Mouse (Mus musculus) urinary bladder, postnatal 10 days (tissue): Measurements from ENCODE around the gene Gm10961.
A peak's percentile ranks its signal among the peaks of the same experiment; 100 is the strongest.

Experiments
- DNase-seq: peaks from one replicate; pipeline ENCODE4 v3.0.0; 2022; ENCODE audit warnings: low spot score

Gene Gm10961

DNA sequence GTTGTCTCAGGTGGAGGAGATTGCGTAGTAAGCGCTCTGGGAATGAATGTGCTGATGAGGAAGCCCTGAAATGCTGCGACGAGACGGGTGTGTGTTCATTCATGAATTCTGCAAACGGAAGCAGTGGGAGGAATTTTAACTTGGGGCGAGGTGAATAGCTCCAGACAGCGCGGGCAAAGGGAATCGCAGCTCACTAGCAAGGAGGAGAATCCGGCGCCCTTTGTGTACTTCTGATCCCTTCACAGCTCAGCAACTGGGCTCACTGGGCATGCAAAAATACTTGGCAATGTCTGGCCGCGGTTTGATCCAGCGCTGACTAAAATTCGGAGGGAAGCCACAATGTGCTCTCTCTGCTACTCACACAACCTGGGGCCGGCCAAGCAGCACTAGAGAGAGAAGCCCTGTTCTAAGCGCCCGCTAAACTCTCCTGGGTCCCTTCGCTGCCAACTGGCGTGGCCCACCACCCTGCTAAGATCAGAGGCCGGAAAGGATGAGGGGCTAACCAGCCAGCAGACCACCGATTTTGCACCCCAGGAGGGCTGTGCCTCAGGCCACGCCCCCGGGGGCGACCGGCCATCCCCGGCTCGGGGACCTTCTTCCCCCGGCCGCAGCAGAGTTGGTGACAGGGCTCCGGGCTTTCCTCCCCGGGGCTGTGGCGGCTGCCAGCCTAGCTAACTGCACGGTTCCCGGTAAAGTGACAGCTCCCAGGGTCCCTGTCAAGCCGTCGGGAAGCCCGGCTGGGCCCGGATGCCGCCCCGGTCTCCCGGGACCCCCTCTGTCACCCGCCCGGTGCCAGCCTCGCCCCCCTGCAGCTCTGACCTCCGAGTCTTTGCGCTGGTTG, at the start of gene Gm10961:
Gene Gm10961, plus strand, starts transcription at position 641 of the 841 bp plus-strand sequence.
- no peak for DNase-seq

DNA sequence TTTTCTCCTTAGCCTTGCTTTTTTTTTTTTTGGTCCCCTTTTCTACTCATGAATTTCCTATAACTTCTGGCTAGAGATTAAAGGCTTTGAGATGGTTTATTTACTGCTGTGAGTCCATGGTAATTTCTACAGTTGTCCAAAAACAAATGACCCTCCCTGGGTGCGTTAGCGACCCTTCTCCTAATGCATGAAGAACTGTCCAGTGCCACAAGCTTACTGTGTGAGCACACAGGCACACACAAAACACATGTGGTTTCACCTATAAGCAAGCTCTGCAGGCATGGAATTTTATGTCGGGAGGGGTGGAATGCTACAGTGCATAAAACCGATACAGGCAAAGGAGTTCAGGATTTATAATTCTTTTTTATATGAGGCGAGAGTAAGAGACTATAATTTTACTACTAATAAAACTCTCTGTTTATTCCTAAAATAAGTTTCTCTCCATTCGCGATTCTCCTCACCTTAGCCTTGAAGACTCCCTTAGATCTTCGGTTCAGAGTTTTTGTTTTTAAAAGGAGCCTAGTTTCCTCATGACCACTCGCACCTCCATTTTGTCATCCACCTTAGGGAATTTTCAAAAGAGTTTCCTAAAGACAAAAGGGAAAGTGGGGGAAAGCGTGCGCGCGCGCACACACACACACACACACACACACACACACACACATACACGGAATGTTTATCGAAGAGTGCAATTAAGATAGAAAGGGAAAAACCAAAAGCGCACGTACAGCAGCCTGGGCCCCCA, 48.8 kb upstream of the Gm10961 start:
- no peak for DNase-seq

DNA sequence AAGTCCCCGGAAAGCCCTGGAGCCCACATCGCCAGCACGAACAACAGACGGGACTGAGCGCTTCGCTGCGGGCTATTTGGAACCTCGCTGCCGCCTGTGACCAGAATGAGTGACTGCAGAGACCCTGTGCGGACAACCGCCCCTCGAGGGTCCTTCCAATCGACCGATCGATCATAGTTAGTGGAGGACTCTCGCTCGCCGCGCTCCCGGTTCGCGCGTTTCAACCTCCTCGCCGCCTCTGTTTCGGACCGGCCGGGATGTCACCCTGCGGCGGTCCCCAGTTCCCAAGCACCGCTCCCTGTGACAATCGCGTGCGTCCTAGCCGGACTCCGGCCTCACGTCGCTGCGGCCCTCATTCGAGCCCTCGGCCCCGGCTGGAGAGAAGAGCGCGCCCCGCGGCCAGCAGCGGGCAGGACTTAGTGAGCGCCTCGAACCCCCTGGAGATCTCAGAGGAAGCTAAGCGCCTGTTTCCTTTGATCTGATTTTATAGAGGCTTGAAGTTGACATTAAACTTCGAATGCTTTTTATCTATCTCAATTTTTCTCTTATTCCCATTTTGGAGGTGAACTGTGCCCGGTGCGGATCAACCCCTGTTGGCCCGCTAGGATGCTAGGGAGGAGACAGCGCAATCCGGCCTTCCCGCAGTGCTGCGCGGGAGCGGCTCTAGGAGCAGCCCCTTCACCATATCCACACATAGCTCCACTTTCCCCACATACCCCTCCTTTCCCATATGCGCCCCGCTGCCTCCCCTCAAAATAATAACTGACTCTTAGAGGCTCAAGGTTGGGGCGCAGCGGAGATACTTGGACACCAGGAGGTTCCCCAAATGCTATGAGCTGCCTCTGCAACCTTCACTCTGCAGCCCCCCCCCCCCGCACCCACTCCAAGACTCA, 48.0 kb upstream of the Gm10961 start:
- DNase-seq, result no peak

DNA sequence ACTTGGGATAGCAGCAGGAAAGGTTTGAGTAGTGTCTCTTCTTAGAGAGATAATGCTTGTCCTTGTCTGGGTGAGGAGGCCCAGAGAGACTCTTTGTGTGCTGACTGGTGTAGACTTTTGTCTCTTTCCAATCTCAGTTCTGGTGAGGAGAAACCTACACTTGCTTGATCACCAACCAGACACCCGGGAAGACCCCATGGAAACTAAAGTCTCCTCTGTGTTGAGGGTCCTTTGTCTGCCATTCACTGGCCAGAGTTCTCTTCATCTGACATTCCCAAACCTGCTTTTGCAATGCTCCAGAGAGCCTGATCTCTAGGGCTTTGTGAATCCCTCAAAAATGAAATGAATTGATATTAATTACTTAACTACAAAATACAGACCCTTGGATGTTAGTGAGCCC, 47.2 kb upstream of the Gm10961 start:
- no peak for DNase-seq

DNA sequence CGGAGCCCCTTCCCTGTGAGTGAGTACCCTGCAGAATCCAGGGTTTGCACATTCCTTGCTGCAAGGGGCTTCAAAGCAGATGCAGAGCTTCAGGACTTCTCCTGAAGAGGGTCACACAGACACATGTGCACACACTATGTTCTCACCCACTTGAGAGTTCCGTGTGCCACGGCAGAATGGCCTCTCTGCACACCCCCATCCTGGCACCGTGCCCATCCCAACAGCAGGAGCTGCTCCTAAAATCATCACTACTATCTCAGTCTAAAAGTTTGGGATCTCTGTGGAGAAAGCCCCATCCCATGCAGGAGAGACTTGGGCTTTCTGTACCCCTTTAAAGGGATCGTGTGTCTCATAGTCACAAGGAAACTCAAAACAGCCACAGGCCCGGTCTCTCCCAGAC, 44.6 kb upstream of the Gm10961 start:
- DNase-seq, result no peak

DNA sequence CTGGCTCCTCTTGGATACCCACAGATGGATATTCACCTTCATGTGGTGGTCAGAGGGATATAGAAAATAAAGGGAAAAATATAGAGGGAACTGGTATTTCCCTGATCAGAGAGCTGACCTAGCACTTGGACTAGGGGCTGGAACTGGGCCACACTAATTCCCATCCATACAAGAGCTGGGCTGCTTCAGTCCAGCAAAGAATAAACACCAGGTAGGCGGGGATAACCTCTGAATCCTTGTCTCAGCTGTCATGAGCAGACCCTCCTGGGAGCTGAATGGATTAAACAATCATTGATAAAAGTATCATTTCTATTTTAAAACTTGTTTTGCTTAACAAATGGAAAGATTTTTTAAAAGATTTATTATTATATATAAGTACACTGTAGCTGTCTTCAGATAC, 39.5 kb upstream of the Gm10961 start:
- DNase-seq, result no peak

DNA sequence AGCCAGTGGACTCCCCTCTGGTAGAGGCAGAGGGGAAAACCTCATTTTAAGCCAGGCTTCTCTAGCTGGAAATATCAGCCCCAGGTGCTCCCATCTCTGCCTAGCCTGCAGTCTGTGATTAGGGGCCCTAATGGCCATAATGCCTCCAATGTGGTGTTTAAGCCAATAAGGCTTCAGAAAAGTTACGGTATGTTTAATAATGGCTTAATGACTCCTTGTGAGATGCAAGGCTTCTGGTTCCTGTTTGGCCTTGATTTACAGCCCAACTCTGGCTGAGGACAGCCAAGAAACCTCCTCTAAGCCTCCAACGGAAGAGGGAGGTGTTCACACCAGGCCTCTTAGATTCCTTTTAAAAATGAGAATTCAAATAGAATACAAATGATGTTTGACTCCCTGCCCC, 37.5 kb upstream of the Gm10961 start:
- no peak for DNase-seq

DNA sequence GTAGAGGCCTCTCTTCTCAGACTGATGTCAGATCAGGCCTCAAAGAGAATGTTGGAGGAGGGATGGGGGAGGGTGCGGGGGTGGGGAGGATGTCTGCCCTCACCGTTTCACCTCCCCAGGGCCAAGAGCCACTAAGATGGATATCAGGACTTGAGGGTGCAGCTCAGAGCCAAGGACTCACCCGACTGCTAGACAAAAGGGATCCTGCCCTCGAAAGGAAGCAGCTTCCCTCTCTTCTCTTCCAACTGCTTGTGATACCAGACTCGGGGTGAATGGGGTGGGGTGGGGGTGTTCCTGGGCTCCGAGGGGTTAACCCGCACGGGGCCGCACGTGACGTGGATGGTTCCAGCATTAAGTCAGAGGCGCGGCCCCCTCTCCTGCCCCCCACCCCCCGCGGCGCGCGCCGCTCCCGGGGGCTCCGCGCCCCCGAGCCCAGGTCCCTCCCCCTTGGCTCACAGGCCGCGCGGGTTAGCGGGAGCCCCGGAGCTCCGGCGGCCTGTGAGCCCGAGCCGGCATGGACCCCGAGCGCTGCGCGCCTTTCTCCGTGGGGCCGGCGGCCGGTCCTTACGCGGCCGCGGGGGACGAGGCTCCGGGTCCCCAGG, 36.4 kb upstream of the Gm10961 start, which contains the start of gene Alx3:
Gene Alx3, plus strand, starts transcription at position 370 of the 602 bp plus-strand sequence.
- DNase-seq, result no peak

DNA sequence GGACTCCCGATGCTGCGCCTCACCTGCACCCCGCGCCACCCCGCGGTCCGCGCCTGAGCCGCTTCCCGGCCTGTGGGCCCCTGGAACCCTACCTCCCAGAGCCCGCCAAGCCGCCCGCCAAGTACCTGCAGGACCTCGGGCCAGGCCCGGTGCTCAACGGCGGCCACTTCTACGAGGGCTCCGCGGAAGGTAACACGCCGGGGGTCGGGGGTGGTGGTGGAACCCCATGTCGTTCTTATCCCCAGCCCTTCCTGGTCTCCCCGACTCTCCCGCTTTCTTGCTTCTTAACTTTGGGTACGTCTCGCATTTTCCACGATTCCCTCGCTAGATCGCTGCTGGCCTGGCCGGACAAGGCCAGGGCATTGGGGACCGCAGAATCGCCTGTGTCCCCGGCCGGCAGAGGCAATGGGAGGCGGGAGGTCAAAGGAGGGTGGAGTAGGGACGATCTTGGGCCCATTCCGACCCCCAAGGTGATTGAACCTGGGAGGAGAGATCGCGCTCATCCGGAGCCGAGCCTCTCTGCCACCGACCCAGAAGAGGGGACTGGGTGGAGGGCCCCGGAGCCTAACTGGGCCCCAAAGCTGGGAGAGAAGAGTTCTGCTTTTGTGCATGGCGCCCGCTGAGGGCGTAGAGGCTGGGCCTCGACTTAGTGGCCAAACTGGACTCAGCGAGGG, 35.7 kb upstream of the Gm10961 start:
- DNase-seq, result no peak

DNA sequence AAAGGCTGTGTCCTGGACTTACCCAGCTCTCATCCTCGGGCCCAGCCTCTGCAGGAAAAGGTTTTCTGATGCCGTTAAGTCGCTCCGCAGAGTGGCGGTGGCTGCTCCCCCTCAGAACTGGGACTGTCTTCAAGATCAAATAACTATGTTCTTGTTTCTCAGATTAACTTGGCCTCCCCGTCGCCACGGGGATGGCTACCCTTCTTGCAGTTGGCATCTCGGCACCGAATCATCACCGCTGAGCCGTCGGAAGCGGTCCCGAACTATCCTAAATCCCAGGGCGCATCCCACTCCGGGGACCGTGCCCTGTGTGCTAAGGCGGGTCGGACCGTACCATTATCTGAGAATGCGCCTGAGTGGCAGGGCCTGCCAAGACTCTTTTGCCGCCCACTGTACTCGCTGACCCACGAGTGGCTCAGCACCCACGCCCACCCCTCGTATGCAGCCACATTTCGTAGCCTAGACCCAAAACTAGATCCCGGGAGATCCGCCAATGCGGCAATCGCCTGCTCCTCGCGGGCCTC, 35.1 kb upstream of the Gm10961 start:
- no peak for DNase-seq

DNA sequence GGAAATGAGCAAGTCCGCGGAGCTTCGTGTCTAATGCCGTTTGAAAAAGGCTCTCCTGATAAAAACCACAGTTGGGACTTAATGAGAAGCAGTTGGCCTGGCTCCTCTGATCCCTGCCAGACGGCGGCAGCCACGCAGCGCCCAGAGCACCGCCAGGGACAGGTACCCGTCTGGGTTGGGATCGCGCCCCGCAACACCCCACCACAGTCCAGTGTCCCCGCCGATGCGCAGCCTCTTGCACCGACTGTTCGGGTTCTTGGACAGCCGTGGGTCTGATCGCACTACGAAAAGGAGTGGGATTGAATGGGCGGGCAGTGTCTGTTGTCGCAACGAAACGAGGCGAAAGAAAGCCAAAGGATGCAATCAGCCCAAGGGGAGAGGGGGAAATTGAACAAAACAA, 34.6 kb upstream of the Gm10961 start:
- DNase-seq, result no peak

DNA sequence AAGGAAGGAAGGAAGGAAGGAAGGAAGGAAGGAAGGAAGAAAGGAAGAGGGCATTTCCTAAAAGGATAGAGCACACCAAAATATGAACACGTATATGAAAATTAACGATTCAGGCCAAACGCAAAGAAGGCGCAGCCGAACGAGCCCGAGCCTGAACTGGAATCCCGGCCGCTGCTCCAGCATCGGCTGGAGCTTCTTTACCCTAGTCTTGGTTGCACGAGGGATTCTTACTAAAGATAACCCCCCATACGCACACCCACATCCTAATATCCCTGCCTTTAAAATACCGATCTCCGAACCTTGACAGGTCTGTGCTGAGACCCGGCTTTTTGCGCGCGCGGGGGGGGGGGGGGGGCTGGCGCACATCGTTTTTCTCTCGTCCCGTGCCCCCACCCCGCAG, 34.0 kb upstream of the Gm10961 start:
- no peak for DNase-seq

DNA sequence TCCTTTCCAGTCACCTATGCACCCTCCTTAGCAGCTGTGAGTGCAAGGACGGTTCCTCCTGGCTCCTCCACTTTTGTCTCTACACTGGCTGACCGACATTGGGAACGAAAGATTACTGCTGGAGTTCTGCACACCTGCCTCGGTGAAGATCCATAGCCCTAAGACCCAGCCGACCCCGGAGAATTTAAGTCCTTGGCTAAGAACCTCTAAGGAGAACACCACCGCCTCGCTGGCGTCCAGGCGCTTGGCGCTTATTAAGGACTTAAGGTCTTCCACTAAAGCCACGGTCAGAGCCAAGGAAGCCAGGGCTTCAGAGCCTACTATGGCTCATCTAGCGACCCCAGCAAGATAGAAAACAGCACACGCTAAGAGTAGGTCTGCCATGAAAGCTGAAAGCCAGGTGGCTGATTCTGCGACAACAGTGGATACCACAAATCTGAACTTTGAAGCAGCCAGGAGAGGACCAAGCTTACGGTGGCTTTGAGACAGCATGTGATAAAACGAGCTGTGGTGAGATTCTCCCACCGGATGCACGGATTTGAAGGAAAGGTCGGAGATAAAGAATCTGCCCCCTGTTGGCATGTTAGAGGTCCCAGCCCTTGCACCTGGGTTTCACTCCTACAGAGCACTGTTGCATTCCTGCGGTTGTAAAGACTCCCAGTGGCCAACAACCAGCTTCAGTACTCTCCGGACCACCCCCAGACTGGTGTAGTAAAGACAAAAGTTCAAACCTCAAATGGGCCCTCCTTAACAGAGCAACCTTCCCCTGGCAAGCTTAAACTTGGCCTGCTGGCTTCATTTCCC, 33.3 kb upstream of the Gm10961 start:
- DNase-seq, result peak; percentile 3

DNA sequence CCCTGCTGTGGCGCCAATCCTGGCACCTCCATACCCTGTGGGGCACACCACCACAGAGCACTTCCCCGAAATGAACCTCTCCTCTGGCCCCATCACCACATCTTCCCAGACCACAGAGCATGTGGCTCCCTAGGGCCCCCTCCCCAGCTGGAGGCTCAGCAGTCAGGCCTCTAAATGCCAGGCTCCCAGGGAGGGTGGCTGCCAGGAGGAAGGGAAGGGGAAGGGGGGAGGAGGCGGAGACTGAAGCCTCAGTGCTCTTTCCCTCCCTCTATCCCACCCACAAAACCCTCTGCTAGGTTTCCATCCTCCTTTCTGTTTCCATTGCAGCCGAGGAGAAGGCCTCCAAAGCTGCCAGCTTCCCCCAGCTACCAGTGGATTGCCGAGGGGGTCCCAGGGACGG, 31.0 kb upstream of the Gm10961 start:
- no peak for DNase-seq

DNA sequence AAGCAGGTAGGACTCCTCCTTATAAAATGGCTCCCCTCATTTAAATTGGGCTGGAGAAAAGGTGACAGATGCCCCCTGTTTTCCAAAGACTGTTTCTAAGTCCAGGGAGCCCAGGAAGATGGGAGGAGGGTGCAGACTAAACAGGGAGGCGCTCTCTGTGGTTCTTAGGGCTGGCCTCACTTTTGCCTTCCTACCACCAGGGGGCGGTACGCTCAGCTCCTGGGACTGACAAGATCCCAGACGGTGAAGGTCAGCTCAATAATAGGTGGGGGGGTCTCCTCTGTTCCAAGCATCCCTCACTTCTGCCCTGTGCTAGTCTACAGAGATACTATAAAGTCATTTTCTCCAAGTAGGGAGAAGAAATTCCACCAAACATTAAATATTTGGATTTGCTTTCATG, 25.8 kb upstream of the Gm10961 start:
- no peak for DNase-seq

DNA sequence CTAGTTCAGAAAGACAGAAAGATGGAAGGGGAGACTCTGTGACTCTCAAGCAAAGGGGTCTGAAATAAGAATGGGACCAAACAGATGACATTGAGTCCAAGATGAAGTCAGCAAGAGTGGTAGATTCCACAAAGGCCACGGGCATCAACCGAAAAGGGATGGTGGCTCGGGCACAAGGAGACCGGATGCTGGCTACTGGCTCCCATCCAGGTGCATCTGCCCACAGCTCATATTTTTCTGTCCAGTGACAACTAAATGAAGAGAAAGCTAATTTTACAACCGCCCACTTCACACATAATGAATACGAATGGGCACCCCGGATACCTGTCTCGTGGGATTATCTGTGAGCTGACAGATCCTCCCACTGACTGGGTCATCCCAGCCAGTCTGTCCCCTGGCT, 23.9 kb upstream of the Gm10961 start:
- DNase-seq, result no peak

DNA sequence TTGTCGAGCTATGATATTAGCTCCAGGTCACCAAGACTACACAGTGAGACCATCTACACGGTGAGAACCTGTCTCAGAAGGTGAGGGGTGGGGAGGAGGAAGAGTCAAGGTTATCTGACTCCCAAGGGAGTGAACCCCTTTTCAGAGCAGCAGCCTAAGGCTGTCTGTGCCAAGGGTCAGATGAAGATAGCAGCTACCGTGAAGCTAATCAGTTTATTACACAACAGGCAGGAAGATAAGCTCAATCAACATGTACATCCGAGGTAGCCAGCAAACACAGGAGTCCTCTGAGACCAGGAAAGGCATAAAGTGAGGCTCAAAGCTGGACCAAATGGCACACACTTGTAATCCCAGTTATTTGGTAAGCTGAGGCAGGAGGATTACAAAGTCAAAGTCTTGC, 22.3 kb upstream of the Gm10961 start:
- DNase-seq, result no peak

DNA sequence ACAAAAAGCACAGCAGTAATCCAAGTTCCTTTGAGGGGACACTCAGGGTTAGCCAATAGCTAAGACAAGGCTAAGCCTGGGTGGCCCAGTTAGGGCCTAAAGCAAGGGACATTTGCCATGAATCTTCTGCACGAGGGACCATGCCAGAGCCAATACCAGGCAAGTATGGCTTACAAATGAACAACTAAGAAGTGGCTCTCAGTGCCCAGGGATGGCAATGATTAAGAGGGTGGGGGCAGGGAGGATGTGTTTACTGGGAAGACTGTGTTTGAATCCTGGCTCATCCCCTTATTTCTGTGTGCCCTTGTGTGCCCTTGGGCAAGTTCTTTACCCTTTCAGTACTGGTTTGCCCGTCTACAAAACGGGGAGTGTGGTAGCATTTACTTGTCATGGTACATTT, 21.7 kb upstream of the Gm10961 start:
- no peak for DNase-seq

DNA sequence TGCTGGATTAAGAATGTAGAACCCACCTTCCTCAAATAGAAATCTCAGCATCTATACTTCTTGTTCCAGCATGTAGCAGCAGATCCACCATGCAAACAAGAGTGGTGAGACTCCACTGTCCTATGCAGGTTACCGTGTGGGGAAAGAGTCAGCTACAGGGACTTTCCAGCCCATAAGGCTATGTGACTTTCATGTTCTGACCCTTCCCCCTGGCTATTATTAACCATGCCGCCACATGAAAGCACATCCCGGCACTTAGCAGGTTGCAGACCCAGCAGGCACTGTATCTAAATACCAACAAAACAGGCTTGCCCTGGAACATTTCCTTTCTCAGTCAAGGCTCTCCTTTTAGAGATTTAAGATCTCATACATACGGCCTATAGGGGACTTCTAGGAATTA, 19.7 kb upstream of the Gm10961 start:
- no peak for DNase-seq

DNA sequence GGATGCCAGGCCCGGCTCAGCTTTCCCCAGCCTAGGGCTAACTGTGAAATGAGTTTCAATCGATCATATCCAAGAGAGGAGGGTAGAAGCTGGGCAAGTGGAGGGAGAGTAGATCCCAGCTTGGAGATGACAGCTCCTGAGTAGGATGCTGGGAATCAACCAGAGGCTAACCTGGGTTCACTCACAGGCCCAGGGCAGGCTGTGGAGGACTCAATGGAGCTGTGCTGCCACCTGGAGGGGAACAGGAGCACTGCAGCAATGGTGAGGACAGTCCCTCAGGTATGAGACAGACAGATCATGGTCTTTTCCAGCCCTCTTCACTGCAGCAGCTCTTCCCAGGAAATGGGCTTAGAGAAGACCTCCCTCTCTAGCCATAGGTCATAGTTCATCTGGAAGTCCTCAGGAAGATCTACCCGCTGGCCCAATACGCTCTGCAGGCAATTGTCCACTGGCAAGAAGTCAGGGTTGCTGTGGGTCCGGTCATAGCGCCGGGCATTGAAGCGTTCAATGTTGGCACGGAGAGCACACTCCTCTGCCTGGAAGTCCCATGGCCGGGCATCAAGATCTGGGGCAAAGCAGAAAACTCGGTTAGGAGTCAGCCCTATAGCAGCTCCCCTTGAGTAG, 18.1 kb upstream of the Gm10961 start:
- DNase-seq, result no peak
